Mouse (Mus musculus) ES-E14 (cell line): ENCODE results near the gene Arglu1. TPM values are rescaled to one million over a fixed set of nuclear protein-coding genes. Genes with fewer than 3 reads are reported as not detected.

Experiments used
- DNase-seq: peaks from one replicate; pipeline ENCODE4 v3.0.0-alpha.2; 2013; ENCODE audit warnings: low read depth, low spot score
- H3K27ac ChIP-seq: 2 replicates; pipeline ENCODE4 v1.5.1; 2012; ENCODE audit warnings: low read depth, mild to moderate bottlenecking, low read length, moderate library complexity, mixed read lengths; ENCODE audit not compliant: poor library complexity, insufficient read depth, severe bottlenecking
- H3K36me3 ChIP-seq: 2 replicates; pipeline ENCODE4 v1.6.1; 2012; ENCODE audit warnings: mild to moderate bottlenecking, low read length, moderate library complexity, mixed read lengths; ENCODE audit not compliant: control insufficient read depth, poor library complexity, insufficient read depth, severe bottlenecking
- H3K4me1 ChIP-seq, 2 experiments: fragments of 150-350 bp in 1 of 2; sonication (generic) in 1 of 2; 2 replicates each; pipeline ENCODE4 v1.6.1; 2012; ENCODE audit warnings: low read length in 2 of 2, mild to moderate bottlenecking in 1 of 2, mixed read lengths in 1 of 2; ENCODE audit not compliant: control insufficient read depth in 2 of 2, insufficient read depth in 2 of 2, poor library complexity in 1 of 2
- H3K4me3 ChIP-seq, 2 experiments: fragments of 150-350 bp in 1 of 2; sonication (generic) in 1 of 2; 2 replicates each; pipeline ENCODE4 v1.5.1; 2012; ENCODE audit warnings: low read length in 2 of 2, low read depth in 1 of 2, mild to moderate bottlenecking in 1 of 2, mixed read lengths in 1 of 2; ENCODE audit not compliant: insufficient read depth in 1 of 2, poor library complexity in 1 of 2, severe bottlenecking in 1 of 2
- H3K9ac ChIP-seq: 2 replicates; pipeline ENCODE4 v1.6.1; 2012; ENCODE audit warnings: low read depth, mild to moderate bottlenecking, low read length, mixed read lengths; ENCODE audit not compliant: poor library complexity, insufficient read depth, severe bottlenecking
- H3K9me3 ChIP-seq: fragments of 150-350 bp; sonication (generic); 2 replicates; pipeline ENCODE4 v1.6.1; 2012; ENCODE audit warnings: low read depth, mild to moderate bottlenecking, low read length; ENCODE audit not compliant: control insufficient read depth, insufficient read depth
- CHD2 ChIP-seq: IDR thresholded peaks from 2 replicates; pipeline ENCODE4 v1.6.1; 2014; ENCODE audit warnings: mild to moderate bottlenecking, low read depth, low read length, inconsistent platforms
- HCFC1 ChIP-seq: IDR thresholded peaks from 2 replicates; pipeline ENCODE4 v1.6.1; 2012; ENCODE audit warnings: low read length, inconsistent platforms, borderline replicate concordance; ENCODE audit not compliant: insufficient read depth
- MAFK ChIP-seq: IDR thresholded peaks from 2 replicates; pipeline ENCODE4 v1.6.1; 2014; ENCODE audit warnings: mild to moderate bottlenecking, low read depth, low read length, inconsistent platforms; ENCODE audit not compliant: insufficient read depth
- ZC3H11A ChIP-seq: IDR thresholded peaks from 2 replicates; pipeline ENCODE4 v1.6.1; 2012; ENCODE audit warnings: low read depth, mild to moderate bottlenecking, inconsistent platforms, low read length, borderline replicate concordance
- ZNF384 ChIP-seq: IDR thresholded peaks from 2 replicates; pipeline ENCODE4 v1.6.1; 2012; ENCODE audit warnings: low read depth, low read length, inconsistent platforms
- in situ Hi-C, 2 experiments: fragments of 600-800 bp; cut with MboI; formaldehyde crosslinking; loops; one replicate each; pipeline ENCODE4 v1.15.1; 2025; ENCODE audit warnings: low sequenced_read_pairs in 2 of 2, inconsistent platforms in 1 of 2; ENCODE audit not compliant: unreplicated experiment in 2 of 2
- total RNA-seq: library from RNA; depleted of rRNA; stranded (reverse); fragments of 300-350 nt; gene quantifications from 2 replicates; pipeline ENCODE4 v1.2.3, GENCODE M21; 2012; rRNA removed

Arglu1 gene
- 74.4 and 75.9 TPM in 2 replicates for total RNA-seq

DNA sequence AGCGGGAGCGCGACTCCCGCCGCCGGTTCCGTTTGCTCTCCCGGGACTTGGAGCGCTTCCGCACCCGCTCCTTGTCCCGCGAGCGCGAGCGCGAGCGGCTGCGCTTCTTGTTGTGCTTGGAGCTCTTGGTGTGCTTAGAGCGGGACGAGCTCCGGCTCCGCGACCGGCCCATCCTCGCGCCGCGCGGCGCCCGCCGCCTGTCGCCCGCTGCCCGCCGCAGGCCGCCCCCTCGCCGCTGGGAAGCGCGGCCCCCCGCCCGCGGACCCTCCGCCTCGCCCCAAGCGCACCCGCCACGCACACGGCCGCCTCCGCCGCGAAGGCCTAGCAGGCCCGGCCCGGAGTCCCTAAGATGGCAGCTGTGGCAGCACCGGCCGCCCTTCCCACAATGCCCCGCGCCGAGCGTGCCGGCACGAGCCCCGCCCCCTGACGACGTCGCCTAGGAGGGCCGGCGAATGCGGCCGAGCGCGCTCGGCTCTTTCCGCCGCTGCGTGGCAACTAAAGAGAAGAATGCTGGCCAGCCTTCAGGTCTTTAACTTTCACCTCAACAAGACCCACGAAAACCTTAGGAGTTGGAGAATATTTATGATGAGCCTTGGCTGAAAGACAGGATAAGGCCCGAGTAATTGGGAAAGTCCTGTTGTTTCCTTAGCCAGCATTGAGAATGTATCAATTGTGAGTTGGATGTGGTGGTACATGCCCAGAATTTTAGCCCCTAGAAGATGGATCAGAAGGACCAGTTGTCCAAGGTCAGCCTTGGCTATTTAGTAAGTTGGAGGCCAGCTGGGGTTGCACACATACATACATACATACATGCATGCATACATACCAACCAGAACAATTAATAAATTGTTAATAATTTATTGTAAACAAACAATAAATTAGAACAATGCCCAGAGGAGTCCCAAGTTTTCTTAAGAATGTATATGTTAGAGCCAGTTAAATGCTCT, at the start of gene Arglu1:
Gene Arglu1 (minus strand): TSS at position 376 of the 947 bp plus-strand sequence.
- peak within 1 kb of the TSS; percentile 96 for H3K27ac ChIP-seq
- peak within 1 kb of the TSS; percentile 91 to 94 for H3K4me3 ChIP-seq
- peaks cover 0 to 4% of the 10 kb centered on the region in 2 experiments; a peak in 1 of 4 replicates for H3K4me1 ChIP-seq
- no peaks in the 10 kb centered on the region for H3K9me3 ChIP-seq
- in situ Hi-C loops, result no loop called here
- H3K9ac ChIP-seq, result peak within 1 kb of the TSS; percentile 98
- DNase-seq, result peak; percentile 65
- no peaks in the 10 kb centered on the region for H3K36me3 ChIP-seq
- TF ChIP-seq MAFK (no peak), ZC3H11A (no peak), ZNF384 (no peak), CHD2 (no peak), HCFC1 (no peak)

DNA sequence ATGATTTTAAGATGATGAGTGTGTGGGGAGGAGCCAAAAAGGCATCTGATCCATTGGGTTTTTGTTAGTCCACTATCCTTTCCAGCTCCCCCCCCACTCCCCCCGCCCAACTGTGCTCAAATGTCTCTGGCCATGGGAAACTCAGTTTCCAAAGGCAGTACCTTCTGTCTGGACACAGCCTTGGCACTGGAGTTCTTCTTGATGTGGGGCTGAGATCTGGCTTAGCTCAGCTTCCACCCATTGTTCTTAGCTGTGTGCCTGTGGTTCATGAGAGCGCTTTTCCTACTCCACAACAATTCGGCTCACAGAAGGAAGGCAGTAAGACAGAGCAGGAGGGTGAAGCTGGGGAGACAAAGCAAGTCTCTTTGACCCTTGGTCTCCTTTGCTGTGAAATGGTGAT, 47.0 kb upstream of the Arglu1 start:
- no peak for DNase-seq
- Histone ChIP-seq H3K9me3 (no peaks in the 10 kb centered on the region), H3K36me3 (no peaks in the 10 kb centered on the region), H3K27ac (no peak overlapping the region), H3K4me3 (no peak overlapping the region), H3K4me1 (no peaks in the 10 kb centered on the region), H3K9ac (no peak overlapping the region)
- TF ChIP-seq ZC3H11A (no peak), CHD2 (no peak), MAFK (no peak), ZNF384 (no peak), HCFC1 (no peak)
- in situ Hi-C loops, result no loop called here

DNA sequence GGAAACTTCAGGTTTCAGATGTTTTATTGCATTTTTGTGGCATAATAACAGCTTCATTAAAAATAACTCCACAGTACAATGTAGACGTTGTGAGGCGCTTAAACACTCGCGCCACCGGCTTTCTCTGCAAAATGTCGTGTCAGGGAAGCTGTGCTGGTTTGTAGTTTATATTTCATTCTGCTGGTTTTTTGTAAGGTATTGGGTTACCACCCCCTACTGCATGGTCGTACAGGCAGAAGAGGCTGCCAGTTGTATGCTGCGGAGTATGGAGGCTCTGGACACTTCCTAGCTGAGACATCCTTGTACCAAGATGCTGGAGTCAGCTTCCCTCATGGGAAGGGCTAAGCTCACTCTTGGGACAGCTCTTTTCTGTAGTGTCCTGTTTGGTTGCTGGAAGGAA, 46.5 kb upstream of the Arglu1 start:
- no peak overlapping the region for H3K9ac ChIP-seq
- H3K4me1 ChIP-seq, result no peaks in the 10 kb centered on the region
- H3K27ac ChIP-seq, result no peak overlapping the region
- no peak overlapping the region for H3K4me3 ChIP-seq
- no peak for DNase-seq
- in situ Hi-C loops, result no loop called here
- TF ChIP-seq MAFK, result no peak
- no peak for TF ChIP-seq HCFC1
- no peak for TF ChIP-seq CHD2
- no peak for TF ChIP-seq ZC3H11A
- no peak for TF ChIP-seq ZNF384
- H3K9me3 ChIP-seq, result no peaks in the 10 kb centered on the region
- H3K36me3 ChIP-seq, result no peaks in the 10 kb centered on the region

- in situ Hi-C loops, result no loop called here
- no peak for TF ChIP-seq CHD2
- TF ChIP-seq ZC3H11A, result peak; percentile 47; the same call in 1 of the 2 replicates
- DNase-seq, result peak; percentile 34
- Histone ChIP-seq H3K36me3 (no peaks in the 10 kb centered on the region), H3K4me3 (no peak overlapping the region), H3K9ac (no peak overlapping the region), H3K9me3 (no peaks in the 10 kb centered on the region), H3K4me1 (no peaks in the 10 kb centered on the region), H3K27ac (no peak overlapping the region)
Observed at GRCm38 (mm10) chr8:8733804-8734203, 43.5 kb upstream of the Arglu1 start.
